Mouse (Mus musculus) hindbrain, embryonic 11.5 days (tissue): ENCODE measurements at regions not wholly inside any gene's neighbourhood (a gene's known extent, or its start where the extent isn't known, plus 50 kb on each side); places are given as distances from the start of the nearest gene placed in this dataset.

Source experiments
- ATAC-seq: fragments of 200-750 bp; cut with Nextera tagmentation; 2 replicates; pipeline ENCODE4 v1.8.0; 2017; ENCODE audit warnings: mild to moderate bottlenecking, moderate TSS enrichment, moderate library complexity; ENCODE audit not compliant: low FRiP score
- DNase-seq: peaks from one replicate; pipeline ENCODE4 v3.0.0-alpha.2; 2015; ENCODE audit warnings: low spot score
- H3K27ac ChIP-seq: fragments of 300-500 bp; sonication (generic); 2 replicates; pipeline ENCODE4 v1.5.1; 2014; ENCODE audit warnings: mild to moderate bottlenecking, low read depth, low read length
- H3K27me3 ChIP-seq: fragments of 300-500 bp; sonication (generic); 2 replicates; pipeline ENCODE4 v1.6.1; 2014; ENCODE audit warnings: mild to moderate bottlenecking, low read length, moderate library complexity, mixed read lengths; ENCODE audit not compliant: control insufficient read depth, insufficient read depth
- H3K36me3 ChIP-seq: fragments of 300-500 bp; sonication (generic); 2 replicates; pipeline ENCODE4 v1.6.1; 2014; ENCODE audit warnings: mild to moderate bottlenecking, low read length, moderate library complexity, mixed read lengths; ENCODE audit not compliant: control insufficient read depth, insufficient read depth
- H3K4me1 ChIP-seq: fragments of 300-500 bp; sonication (generic); replicated peaks from 2 replicates; pipeline ENCODE4 v1.6.1; 2014; ENCODE audit warnings: low read length, mixed read lengths; ENCODE audit not compliant: control insufficient read depth, insufficient read depth
- H3K4me2 ChIP-seq: fragments of 300-500 bp; sonication (generic); replicated peaks from 2 replicates; pipeline ENCODE4 v1.6.1; 2014; ENCODE audit warnings: mild to moderate bottlenecking, low read depth, low read length
- H3K4me3 ChIP-seq: fragments of 300-500 bp; sonication (generic); 2 replicates; pipeline ENCODE4 v1.5.1; 2014; ENCODE audit warnings: low read depth, low read length
- H3K9ac ChIP-seq: fragments of 300-500 bp; sonication (generic); 2 replicates; pipeline ENCODE4 v1.6.1; 2014; ENCODE audit warnings: low read depth, low read length
- H3K9me3 ChIP-seq: fragments of 300-500 bp; sonication (generic); 2 replicates; pipeline ENCODE4 v1.6.1; 2016; ENCODE audit warnings: low read length; ENCODE audit not compliant: control insufficient read depth
- WGBS: fragments of 180-500 bp; shearing (Covaris S2); extraction: QIAGEN DNeasy Blood & Tissue Kit; methylation state at CpG from one replicate; pipeline ENCODE4 v1.1.7; 2014; 5-methylcytosine and 5-hydroxymethylcytosine counted together

GRCm38 (mm10) chr9:83258986-83259385 is 112.5 kb upstream of the Hmgn3 start:
- ATAC-seq: no peak
- no peak overlapping the region for H3K27ac ChIP-seq
- no peaks in the 10 kb centered on the region for H3K27me3 ChIP-seq
- H3K36me3 ChIP-seq: no peaks in the 10 kb centered on the region
- WGBS: 81% methylated on average over 3 of the region's 3 CpGs
- H3K9ac ChIP-seq: no peak overlapping the region
- no peak for DNase-seq
- H3K4me3 ChIP-seq: no peak overlapping the region
- no peaks in the 10 kb centered on the region for H3K4me1 ChIP-seq
- no peaks in the 10 kb centered on the region for H3K9me3 ChIP-seq
- no peak overlapping the region for H3K4me2 ChIP-seq

DNA sequence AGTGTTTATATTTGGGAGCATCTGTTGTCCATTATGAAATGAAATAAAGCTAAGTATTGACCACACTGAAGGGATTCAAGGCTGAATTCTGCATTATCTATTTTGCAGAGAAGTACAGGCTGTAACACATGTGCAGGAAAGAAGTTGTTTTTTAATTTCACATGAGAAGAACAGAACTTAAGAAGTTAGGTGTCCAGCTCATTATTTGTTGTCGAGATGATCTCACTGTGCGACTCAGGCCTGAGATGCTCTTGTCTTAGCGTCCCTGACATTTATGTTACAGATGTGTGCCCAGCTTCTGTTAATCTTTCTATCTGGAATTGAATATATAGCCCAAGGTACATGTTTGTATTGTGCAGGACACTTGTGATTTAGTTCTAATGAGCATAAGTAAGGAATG is 112.0 kb upstream of the Hmgn3 start:
- no peak for DNase-seq
- WGBS: 91% methylated on average over 3 of the region's 3 CpGs
- Histone ChIP-seq H3K4me3 (no peak overlapping the region), H3K27me3 (no peaks in the 10 kb centered on the region), H3K9ac (no peak overlapping the region), H3K4me1 (no peaks in the 10 kb centered on the region), H3K4me2 (no peak overlapping the region), H3K9me3 (no peaks in the 10 kb centered on the region), H3K27ac (no peak overlapping the region), H3K36me3 (no peaks in the 10 kb centered on the region)
- ATAC-seq: no peak

DNA sequence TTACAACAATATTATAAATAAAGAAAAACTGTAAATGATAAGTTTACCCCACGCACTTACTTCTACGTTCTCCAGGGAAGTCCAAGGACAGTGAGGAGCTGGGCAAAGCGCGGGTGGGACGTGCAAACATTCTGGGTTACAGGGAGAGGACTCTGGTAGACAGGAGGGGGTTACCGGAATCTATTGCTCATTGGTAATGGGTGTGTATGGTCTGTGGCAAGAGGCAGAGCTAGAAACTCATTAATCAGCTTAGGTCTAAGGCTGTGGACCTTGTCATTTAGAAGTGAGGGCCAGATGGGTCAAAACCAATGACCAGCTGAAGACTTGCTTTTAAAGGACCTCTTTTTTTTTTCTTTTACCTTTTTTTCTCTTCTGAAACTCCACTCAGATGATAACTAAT is 107.9 kb upstream of the Hmgn3 start:
- H3K9ac ChIP-seq: no peak overlapping the region
- 87% methylated on average over 6 of the region's 6 CpGs for WGBS
- no peak overlapping the region for H3K4me2 ChIP-seq
- no peak overlapping the region for H3K27ac ChIP-seq
- no peak overlapping the region for H3K4me3 ChIP-seq
- no peaks in the 10 kb centered on the region for H3K27me3 ChIP-seq
- DNase-seq (no peak), ATAC-seq (no peak)
- H3K36me3 ChIP-seq: no peaks in the 10 kb centered on the region
- no peaks in the 10 kb centered on the region for H3K4me1 ChIP-seq
- no peaks in the 10 kb centered on the region for H3K9me3 ChIP-seq

GRCm38 (mm10) chr9:83253789-83254188 is 107.3 kb upstream of the Hmgn3 start:
- H3K27me3 ChIP-seq: no peaks in the 10 kb centered on the region
- H3K27ac ChIP-seq: no peak overlapping the region
- no peaks in the 10 kb centered on the region for H3K9me3 ChIP-seq
- WGBS: 92% methylated on average over 11 of the region's 11 CpGs
- DNase-seq: no peak
- no peaks in the 10 kb centered on the region for H3K36me3 ChIP-seq
- no peaks in the 10 kb centered on the region for H3K4me1 ChIP-seq
- H3K9ac ChIP-seq: no peak overlapping the region
- no peak overlapping the region for H3K4me3 ChIP-seq
- H3K4me2 ChIP-seq: no peak overlapping the region
- ATAC-seq: no peak

DNA sequence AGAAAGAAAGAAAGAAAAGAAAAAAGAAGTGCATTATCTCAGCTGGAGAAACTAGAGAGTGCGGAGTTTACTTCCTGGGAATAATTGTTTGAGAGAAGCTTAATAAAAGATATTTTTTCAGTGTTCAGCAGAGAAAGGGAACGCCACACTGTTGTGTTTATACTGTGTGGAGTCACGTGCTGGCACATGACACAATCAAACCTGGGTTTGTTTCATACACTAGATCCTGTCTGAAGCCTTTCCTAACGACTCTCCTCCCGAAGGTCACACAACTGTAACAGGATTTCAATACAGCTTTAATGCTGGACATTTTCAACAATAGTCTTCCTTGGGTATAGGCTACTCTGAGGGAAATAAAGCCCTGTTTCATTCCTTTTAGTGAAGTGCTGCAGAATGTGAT is 105.3 kb upstream of the Hmgn3 start:
- Histone ChIP-seq H3K27me3 (no peaks in the 10 kb centered on the region), H3K4me1 (no peaks in the 10 kb centered on the region), H3K36me3 (no peaks in the 10 kb centered on the region), H3K27ac (no peak overlapping the region), H3K9ac (no peak overlapping the region), H3K9me3 (no peaks in the 10 kb centered on the region), H3K4me2 (no peak overlapping the region), H3K4me3 (no peak overlapping the region)
- no peak for ATAC-seq
- 79% methylated on average over 5 of the region's 5 CpGs for WGBS
- no peak for DNase-seq

DNA sequence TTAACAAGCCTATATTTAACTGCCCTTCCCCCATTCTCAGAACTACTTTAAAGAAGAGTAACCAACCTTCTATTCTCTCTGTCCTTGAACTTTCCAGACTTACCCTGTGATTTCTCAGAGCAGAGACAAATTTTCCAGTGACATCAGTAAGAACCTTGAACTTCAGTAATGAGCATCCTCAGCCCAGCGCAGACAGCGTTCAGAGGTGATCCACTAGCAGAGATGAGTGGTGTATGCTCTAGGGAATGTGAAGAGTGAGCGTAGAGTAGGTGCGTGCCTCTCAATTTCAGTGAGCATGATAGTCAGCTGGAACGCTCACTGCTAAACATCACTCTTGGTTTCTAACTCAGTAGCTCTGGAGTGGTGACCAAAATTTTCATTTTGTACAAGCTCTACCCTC is 103.4 kb upstream of the Hmgn3 start:
- DNase-seq (no peak), ATAC-seq (no peak)
- WGBS: 96% methylated on average over 5 of the region's 5 CpGs
- Histone ChIP-seq H3K27me3 (no peaks in the 10 kb centered on the region), H3K4me2 (no peak overlapping the region), H3K9ac (no peak overlapping the region), H3K9me3 (no peaks in the 10 kb centered on the region), H3K4me3 (no peak overlapping the region), H3K4me1 (no peaks in the 10 kb centered on the region), H3K27ac (no peak overlapping the region), H3K36me3 (no peaks in the 10 kb centered on the region)

DNA sequence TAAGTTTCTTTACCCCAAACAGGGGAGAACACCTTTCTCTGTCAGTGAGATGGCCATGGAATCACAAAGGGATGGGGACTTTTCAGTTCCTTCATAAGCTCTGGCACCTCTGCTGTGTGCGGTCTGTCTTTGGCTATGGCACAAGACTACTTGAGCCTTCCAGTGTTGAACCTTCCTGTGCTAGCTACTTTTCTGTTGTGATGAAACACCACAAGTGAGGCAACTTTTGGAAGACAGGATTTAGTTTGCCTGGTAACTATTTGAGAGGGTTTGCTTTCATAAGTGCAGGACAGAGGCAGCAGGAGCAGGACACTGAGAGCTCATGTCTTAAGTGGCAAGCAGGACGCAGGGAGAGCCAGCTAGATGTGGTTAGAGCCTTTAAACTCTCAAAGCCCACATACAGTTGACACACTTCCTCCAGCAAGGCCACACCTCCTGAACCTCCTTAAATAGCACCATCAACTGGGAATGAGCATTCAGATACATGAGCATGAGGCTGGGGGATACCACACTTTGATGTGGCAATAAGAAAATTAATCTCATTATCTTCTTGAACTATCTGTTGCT is 101.8 kb upstream of the Hmgn3 start:
- ATAC-seq (no peak), DNase-seq (no peak)
- Histone ChIP-seq H3K36me3 (no peaks in the 10 kb centered on the region), H3K9me3 (no peaks in the 10 kb centered on the region), H3K4me1 (no peaks in the 10 kb centered on the region), H3K4me2 (no peak overlapping the region), H3K27ac (no peak overlapping the region), H3K4me3 (no peak overlapping the region), H3K27me3 (no peaks in the 10 kb centered on the region), H3K9ac (no peak overlapping the region)
- 88% methylated on average over 2 of the region's 2 CpGs for WGBS

DNA sequence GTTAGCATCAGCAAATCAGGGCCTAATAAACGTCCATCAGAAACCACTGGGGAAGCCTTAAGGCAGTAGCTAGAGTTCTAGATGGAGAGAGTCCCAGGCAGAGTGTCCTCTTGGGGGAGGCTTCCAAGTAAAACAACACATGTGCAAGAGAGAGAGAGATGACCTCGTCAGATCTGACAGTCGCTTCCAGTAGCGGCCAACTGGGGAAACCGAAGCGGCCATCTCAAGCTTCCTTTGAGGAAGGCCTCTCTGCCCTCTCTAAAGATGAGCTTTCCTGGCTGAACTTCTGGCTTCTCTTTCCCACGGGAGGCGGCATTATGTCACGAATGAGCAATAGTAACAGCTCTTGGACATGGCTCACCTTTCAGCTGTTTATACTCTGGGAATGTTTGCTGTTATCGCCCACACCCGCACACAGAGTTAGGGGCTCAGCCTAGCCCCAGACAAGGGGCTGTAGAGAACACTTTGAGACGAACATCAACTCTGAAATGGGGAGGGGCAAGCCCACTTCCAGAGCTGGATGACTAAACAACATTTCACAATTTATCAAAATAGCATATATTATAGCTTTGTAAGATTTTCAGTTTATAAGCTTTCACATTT is 100.7 kb upstream of the Hmgn3 start:
- Histone ChIP-seq H3K9me3 (no peaks in the 10 kb centered on the region), H3K27me3 (no peaks in the 10 kb centered on the region), H3K4me2 (no peak overlapping the region), H3K4me3 (no peak overlapping the region), H3K9ac (no peak overlapping the region), H3K36me3 (no peaks in the 10 kb centered on the region), H3K27ac (no peak overlapping the region), H3K4me1 (no peaks in the 10 kb centered on the region)
- ATAC-seq (no peak), DNase-seq (no peak)
- 73% methylated on average over 12 of the region's 12 CpGs for WGBS

GRCm38 (mm10) chr9:83241119-83241518 is 94.6 kb upstream of the Hmgn3 start:
- 91% methylated on average over 4 of the region's 4 CpGs for WGBS
- DNase-seq: no peak

More at GRCm38 (mm10) chr9:83241119-83241518, 94.6 kb upstream of the Hmgn3 start:
- no peak overlapping the region for H3K4me3 ChIP-seq
- H3K9me3 ChIP-seq: no peaks in the 10 kb centered on the region
- no peaks in the 10 kb centered on the region for H3K36me3 ChIP-seq
- ATAC-seq: no peak
- no peak overlapping the region for H3K4me2 ChIP-seq
- no peaks in the 10 kb centered on the region for H3K27me3 ChIP-seq
- H3K4me1 ChIP-seq: no peaks in the 10 kb centered on the region
- no peak overlapping the region for H3K9ac ChIP-seq
- H3K27ac ChIP-seq: no peak overlapping the region
